Mouse (Mus musculus) neural tube, embryonic 13.5 days (tissue): ENCODE results near the gene Olfr1170. TPM values are rescaled to one million over a fixed set of nuclear protein-coding genes. Genes with fewer than 3 reads are reported as not detected.

Experiments used
- ATAC-seq: fragments of 200-750 bp; cut with Nextera tagmentation; 2 replicates; pipeline ENCODE4 v1.8.0; 2017; ENCODE audit warnings: low read depth, mild to moderate bottlenecking, moderate TSS enrichment, moderate library complexity
- H3K27ac ChIP-seq: fragments of 300-500 bp; sonication (generic); replicated peaks from 2 replicates; pipeline ENCODE4 v1.5.1; 2015; ENCODE audit warnings: moderate library complexity, mild to moderate bottlenecking, inconsistent platforms
- H3K27me3 ChIP-seq: fragments of 300-500 bp; sonication (generic); 2 replicates; pipeline ENCODE4 v1.6.1; 2015; ENCODE audit warnings: mild to moderate bottlenecking, inconsistent platforms
- H3K36me3 ChIP-seq: fragments of 300-500 bp; sonication (generic); 2 replicates; pipeline ENCODE4 v1.6.1; 2015; ENCODE audit warnings: mild to moderate bottlenecking, inconsistent platforms
- H3K4me1 ChIP-seq: fragments of 300-500 bp; sonication (generic); replicated peaks from 2 replicates; pipeline ENCODE4 v1.6.1; 2015; ENCODE audit warnings: inconsistent platforms
- H3K4me2 ChIP-seq: fragments of 300-500 bp; sonication (generic); 2 replicates; pipeline ENCODE4 v1.6.1; 2015; ENCODE audit warnings: inconsistent platforms, mild to moderate bottlenecking, moderate library complexity
- H3K4me3 ChIP-seq: fragments of 300-500 bp; sonication (generic); 2 replicates; pipeline ENCODE4 v1.5.1; 2015; ENCODE audit warnings: mild to moderate bottlenecking, inconsistent platforms
- H3K9ac ChIP-seq: fragments of 300-500 bp; sonication (generic); 2 replicates; pipeline ENCODE4 v1.6.1; 2015; ENCODE audit warnings: moderate library complexity, mild to moderate bottlenecking, inconsistent platforms
- H3K9me3 ChIP-seq: fragments of 300-500 bp; sonication (generic); 2 replicates; pipeline ENCODE4 v1.6.1; 2016; ENCODE audit warnings: inconsistent platforms
- WGBS: fragments of 180-500 bp; shearing (Covaris S2); methylation state at CpG from one replicate; pipeline ENCODE4 v1.1.7; 2015; 5-methylcytosine and 5-hydroxymethylcytosine counted together
- polyA plus RNA-seq: library from polyadenylated mRNA; unstranded; fragments of >200 nt; fragmentation: Nextera tagmentation; extraction: Ambion mirVana; gene quantifications from 2 replicates; pipeline ENCODE4 v1.2.1, GENCODE M21; 2015

The Olfr1170 gene
- polyA plus RNA-seq, result not detected in 2 replicates

DNA sequence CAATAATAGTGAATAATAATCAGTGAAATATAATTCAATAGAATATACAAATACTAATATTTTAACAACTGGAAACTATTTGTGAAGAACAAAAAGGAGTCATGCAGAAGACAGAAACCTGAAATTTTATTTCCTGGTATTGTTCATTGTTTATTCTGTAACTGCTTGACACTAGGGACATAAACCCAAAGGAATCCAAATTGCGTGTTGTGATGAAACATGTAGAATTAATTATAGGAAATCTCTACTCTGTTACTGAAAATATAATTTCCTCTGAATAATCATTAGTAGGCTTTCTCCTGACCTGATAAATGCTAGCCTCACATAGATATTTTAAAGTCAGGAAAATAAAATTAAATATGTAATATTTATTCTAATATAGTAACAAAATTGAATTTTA, at the start of gene Olfr1170:
Gene Olfr1170, minus strand, starts transcription at position 101 of the 400 bp plus-strand sequence.
- H3K9me3 ChIP-seq, result no peaks in the 10 kb centered on the region
- H3K4me1 ChIP-seq, result no peaks in the 10 kb centered on the region
- H3K4me2 ChIP-seq, result no peak within 1 kb of the TSS
- H3K27me3 ChIP-seq, result no peaks in the 10 kb centered on the region
- H3K27ac ChIP-seq, result no peak within 1 kb of the TSS
- no peaks in the 10 kb centered on the region for H3K36me3 ChIP-seq
- 82% methylated on average over 1 of the region's 1 CpGs for WGBS
- H3K4me3 ChIP-seq, result no peak within 1 kb of the TSS
- no peak within 1 kb of the TSS for H3K9ac ChIP-seq
- ATAC-seq, result no peak

GRCm38 (mm10) chr2:88220784-88221183, 7.3 kb downstream of the Olfr1170 start:
- Histone ChIP-seq H3K4me1 (no peaks in the 10 kb centered on the region), H3K9ac (no peak overlapping the region), H3K4me3 (no peak overlapping the region), H3K9me3 (no peaks in the 10 kb centered on the region), H3K27me3 (no peaks in the 10 kb centered on the region), H3K36me3 (no peaks in the 10 kb centered on the region), H3K27ac (no peak overlapping the region), H3K4me2 (no peak overlapping the region)
- no peak for ATAC-seq
- 88% methylated on average over 1 of the region's 1 CpGs for WGBS

DNA sequence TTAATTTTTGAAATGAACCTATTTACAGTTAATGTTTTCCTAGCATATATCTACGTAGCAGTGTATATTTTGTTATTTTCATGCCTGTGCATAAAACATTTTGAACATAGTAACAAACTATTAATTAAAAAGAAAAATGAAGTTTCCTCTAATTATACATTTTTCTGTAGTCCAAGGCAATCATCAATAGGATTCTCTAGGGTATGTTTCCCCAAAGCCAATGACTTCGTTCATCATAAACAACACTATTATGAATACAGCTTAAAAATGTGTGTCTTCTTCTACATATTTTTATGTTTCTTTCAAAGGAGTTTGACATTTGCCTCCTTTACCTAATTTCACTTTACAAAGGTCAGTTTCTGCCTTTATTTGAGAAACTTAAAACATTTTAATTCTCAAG, 46.6 kb downstream of the Olfr1170 start, which contains the start of gene Olfr1168:
Gene Olfr1168, plus strand, starts transcription at position 301 of the 400 bp plus-strand sequence.
- H3K27me3 ChIP-seq, result no peaks in the 10 kb centered on the region
- no peaks in the 10 kb centered on the region for H3K36me3 ChIP-seq
- no peak within 1 kb of the TSS for H3K4me2 ChIP-seq
- 89% methylated on average over 2 of the region's 2 CpGs for WGBS
- no peak for ATAC-seq
- no peak within 1 kb of the TSS for H3K9ac ChIP-seq
- H3K9me3 ChIP-seq, result no peaks in the 10 kb centered on the region
- H3K4me3 ChIP-seq, result no peak within 1 kb of the TSS
- no peaks in the 10 kb centered on the region for H3K4me1 ChIP-seq
- H3K27ac ChIP-seq, result no peak within 1 kb of the TSS

Other genes with a start within 250 kb of the Olfr1170 start
- gene Olfr1158, start 238.2 kb downstream of the Olfr1170 start, polyA plus RNA-seq, result not detected in 2 replicates
- not detected in 2 replicates for gene Olfr1160, start 220.1 kb downstream of the Olfr1170 start, polyA plus RNA-seq
- not detected in 2 replicates for gene Olfr1161, start 205.6 kb downstream of the Olfr1170 start, polyA plus RNA-seq
- not detected in 2 replicates for gene Olfr73, start 190.6 kb downstream of the Olfr1170 start, polyA plus RNA-seq
- not detected in 2 replicates for gene Olfr1162, start 177.2 kb downstream of the Olfr1170 start, polyA plus RNA-seq
- not detected in 2 replicates for gene Olfr1163, start 156.5 kb downstream of the Olfr1170 start, polyA plus RNA-seq
- not detected in 2 replicates for gene Olfr1164, start 134.4 kb downstream of the Olfr1170 start, polyA plus RNA-seq
- gene Olfr1166, start 100.1 kb downstream of the Olfr1170 start, polyA plus RNA-seq, result not detected in 2 replicates
- not detected in 2 replicates for gene Olfr1167, start 73.1 kb downstream of the Olfr1170 start, polyA plus RNA-seq
- gene Olfr1168, start 46.5 kb downstream of the Olfr1170 start, polyA plus RNA-seq, result not detected in 2 replicates
- gene Olfr1173, start 51.5 kb upstream of the Olfr1170 start, polyA plus RNA-seq, result not detected in 2 replicates
- not detected in 2 replicates for gene Olfr1174-ps, start 86.8 kb upstream of the Olfr1170 start, polyA plus RNA-seq
- gene Olfr1175-ps, start 98.9 kb upstream of the Olfr1170 start, polyA plus RNA-seq, result not detected in 2 replicates
- not detected in 2 replicates for gene Olfr1176, start 108.4 kb upstream of the Olfr1170 start, polyA plus RNA-seq
- gene Olfr1177-ps, start 118.2 kb upstream of the Olfr1170 start, polyA plus RNA-seq, result not detected in 2 replicates
- gene Olfr1178, start 158.7 kb upstream of the Olfr1170 start, polyA plus RNA-seq, result not detected in 2 replicates
- gene Olfr1179, start 178.1 kb upstream of the Olfr1170 start, polyA plus RNA-seq, result not detected in 2 replicates
- gene Olfr1180, start 190.8 kb upstream of the Olfr1170 start, polyA plus RNA-seq, result not detected in 2 replicates
- gene Olfr1181, start 197.8 kb upstream of the Olfr1170 start, polyA plus RNA-seq, result not detected in 2 replicates
- not detected in 2 replicates for gene Gm13757, start 220.8 kb upstream of the Olfr1170 start, polyA plus RNA-seq
- gene Olfr1183, start 226.5 kb upstream of the Olfr1170 start, polyA plus RNA-seq, result not detected in 2 replicates